Mouse (Mus musculus): ENCODE data around the gene Dag1. TPM values are rescaled to one million over a fixed set of nuclear protein-coding genes. Genes with fewer than 3 reads are reported as not detected.

Dag1 gene
- total and polyA plus RNA-seq, 3 experiments = 124 to 347 (median 305) TPM

DNA sequence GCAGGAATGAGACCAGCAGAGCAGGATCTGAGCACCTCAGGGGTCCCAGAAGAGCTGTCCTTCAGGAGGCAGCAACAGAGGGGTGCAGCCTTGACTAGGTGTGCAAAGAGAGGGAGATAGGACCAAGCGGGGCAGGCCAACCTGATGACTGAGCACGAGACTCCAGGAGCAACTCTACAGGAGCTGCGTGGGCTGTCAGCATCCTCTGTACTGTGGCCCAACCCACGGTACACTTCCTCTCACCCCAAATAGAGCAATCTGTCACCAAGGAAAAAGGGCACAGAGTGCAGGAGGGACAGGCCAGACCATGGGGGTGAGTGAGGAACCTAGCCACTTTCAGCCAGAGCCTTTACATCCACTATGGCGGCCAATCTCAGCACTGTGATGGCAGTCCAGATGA is 107.0 kb downstream of the Dag1 start:
- no peaks in the 10 kb centered on the region for H3K36me3 ChIP-seq (ENCODE audit: control insufficient read depth, insufficient read depth, low read length)
- no peaks in the 10 kb centered on the region for H3K79me2 ChIP-seq (replicated peaks; ENCODE audit: control insufficient read depth, insufficient read depth, low read length)
- no peak overlapping the region for H3K9ac ChIP-seq (ENCODE audit: low read depth, low read length)
- no peaks in the 10 kb centered on the region for H3K27me3 ChIP-seq (ENCODE audit: control insufficient read depth, insufficient read depth, low read length)
- 72% methylated on average over 5 of the region's 5 CpGs for WGBS
- intact Hi-C loops (cut with DNase I) = no loop called here
- no peak for TF ChIP-seq EP300 (IDR thresholded peaks at IDR 0.05; ENCODE audit: insufficient read depth, low read depth, low read length)
- TF ChIP-seq CTCF (IDR thresholded peaks at IDR 0.05) = no peak
- TF ChIP-seq POLR2A (IDR thresholded peaks at IDR 0.05; ENCODE audit: insufficient read depth, low read depth, low read length) = no peak
- no peaks in the 10 kb centered on the region for H3K4me1 ChIP-seq (ENCODE audit: control insufficient read depth, insufficient read depth, low read length)
- no peak for DNase-seq
- H3K27ac ChIP-seq = no peak overlapping the region
- no peak overlapping the region for H3K4me3 ChIP-seq

DNA sequence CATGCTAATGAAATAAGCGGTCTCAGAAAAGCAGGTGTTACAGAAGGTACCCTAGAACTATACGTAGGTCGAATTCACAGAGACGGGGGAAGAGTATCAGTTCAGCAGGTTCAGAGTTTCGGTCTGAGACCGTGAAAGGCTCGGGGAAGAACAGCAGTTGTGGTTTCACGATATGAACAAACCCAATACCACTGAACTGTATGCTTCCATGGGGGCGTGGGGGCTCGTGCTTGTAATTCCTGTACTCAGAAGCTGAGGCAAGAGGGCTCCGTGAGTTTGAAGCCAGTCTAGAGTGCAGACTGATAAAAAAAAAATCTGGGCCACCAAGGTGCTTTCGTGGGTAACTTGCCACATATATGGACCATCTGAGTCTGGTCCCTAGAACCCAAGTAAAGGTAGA is 108.9 kb downstream of the Dag1 start:
- H3K4me1 ChIP-seq (ENCODE audit: control insufficient read depth, insufficient read depth, low read length) = no peaks in the 10 kb centered on the region
- H3K9ac ChIP-seq (ENCODE audit: low read depth, low read length) = no peak overlapping the region
- WGBS = 88% methylated on average over 12 of the region's 12 CpGs
- H3K27me3 ChIP-seq (ENCODE audit: control insufficient read depth, insufficient read depth, low read length) = no peaks in the 10 kb centered on the region
- no peak for DNase-seq
- intact Hi-C loops (cut with DNase I) = no loop called here
- H3K27ac ChIP-seq = no peak overlapping the region
- no peak overlapping the region for H3K4me3 ChIP-seq
- H3K79me2 ChIP-seq (replicated peaks; ENCODE audit: control insufficient read depth, insufficient read depth, low read length) = no peaks in the 10 kb centered on the region
- no peaks in the 10 kb centered on the region for H3K36me3 ChIP-seq (ENCODE audit: control insufficient read depth, insufficient read depth, low read length)
- TF ChIP-seq CTCF (IDR thresholded peaks at IDR 0.05) (no peak), POLR2A (IDR thresholded peaks at IDR 0.05; ENCODE audit: insufficient read depth, low read depth, low read length) (no peak), EP300 (IDR thresholded peaks at IDR 0.05; ENCODE audit: insufficient read depth, low read depth, low read length) (no peak)

Other genes with a start within 250 kb of the Dag1 start
- 10 to 100 TPM; 10.1 to 10.2 TPM for gene Gmppb, start 214.7 kb downstream of the Dag1 start, total RNA-seq (2021)
- gene Gmppb, start 214.7 kb downstream of the Dag1 start, polyA plus RNA-seq (2012; rRNA removed) = 9.6 and 11.2 TPM in 2 replicates
- gene Amigo3, start 210.8 kb downstream of the Dag1 start, total RNA-seq (2021) = 1 to 10 TPM; 1.5 to 2.0 TPM
- gene Amigo3, start 210.8 kb downstream of the Dag1 start, polyA plus RNA-seq (2012; rRNA removed) = 3.1 and 5.1 TPM in 2 replicates
- gene Mst1, start 183.5 kb downstream of the Dag1 start, total RNA-seq (2021) = not detected
- gene Mst1, start 183.5 kb downstream of the Dag1 start, polyA plus RNA-seq (2012; rRNA removed) = 0.59 TPM in 1 of 2 replicates, not detected in the other
- 10 to 100 TPM; 79.3 to 86.7 TPM for gene Rnf123, start 180.6 kb downstream of the Dag1 start, total RNA-seq (2021)
- 114 and 126 TPM in 2 replicates for gene Rnf123, start 180.6 kb downstream of the Dag1 start, polyA plus RNA-seq (2012; rRNA removed)
- gene Apeh, start 169.4 kb downstream of the Dag1 start, total RNA-seq (2021) = 10 to 100 TPM; 37.6 to 39.3 TPM
- gene Apeh, start 169.4 kb downstream of the Dag1 start, polyA plus RNA-seq (2012; rRNA removed) = 58.0 and 92.7 TPM in 2 replicates
- under 1 TPM; 0.03 to 0.05 TPM for gene Bsn, start 73.6 kb downstream of the Dag1 start, total RNA-seq (2021)
- gene Bsn, start 73.6 kb downstream of the Dag1 start, polyA plus RNA-seq (2012; rRNA removed) = 0.06 and 0.10 TPM in 2 replicates
- 10 to 100 TPM; 21.0 to 21.5 TPM for gene Nicn1, start 26.5 kb upstream of the Dag1 start, total RNA-seq (2021)
- gene Nicn1, start 26.5 kb upstream of the Dag1 start, polyA plus RNA-seq (2012; rRNA removed) = 24.1 and 37.1 TPM in 2 replicates
- 1 to 10 TPM; 4.0 to 4.6 TPM for gene Amt, start 32.9 kb upstream of the Dag1 start, total RNA-seq (2021)
- 4.8 and 9.2 TPM in 2 replicates for gene Amt, start 32.9 kb upstream of the Dag1 start, polyA plus RNA-seq (2012; rRNA removed)
- 100 to 1,000 TPM; 216 to 234 TPM for gene Rhoa, start 42.2 kb upstream of the Dag1 start, total RNA-seq (2021)
- 110 and 266 TPM in 2 replicates for gene Rhoa, start 42.2 kb upstream of the Dag1 start, polyA plus RNA-seq (2012; rRNA removed)
- gene Tcta, start 42.2 kb upstream of the Dag1 start, total RNA-seq (2021) = 10 to 100 TPM; 50.5 to 52.8 TPM
- 64.8 and 82.4 TPM in 2 replicates for gene Tcta, start 42.2 kb upstream of the Dag1 start, polyA plus RNA-seq (2012; rRNA removed)
- 100 to 1,000 TPM in 1 of 2 experiments, 10 to 100 TPM in 1; 92.2 to 130 TPM for gene Gpx1, start 74.9 kb upstream of the Dag1 start, total RNA-seq (2021)
- gene Gpx1, start 74.9 kb upstream of the Dag1 start, polyA plus RNA-seq (2012; rRNA removed) = 212 and 327 TPM in 2 replicates
- 10 to 100 TPM; 66.1 to 74.8 TPM for gene Usp4, start 83.9 kb upstream of the Dag1 start, total RNA-seq (2021)
- gene Usp4, start 83.9 kb upstream of the Dag1 start, polyA plus RNA-seq (2012; rRNA removed) = 52.7 and 68.6 TPM in 2 replicates
- under 1 TPM; 0.57 to 0.68 TPM for gene 1700102P08Rik, start 128.8 kb upstream of the Dag1 start, total RNA-seq (2021)
- gene 1700102P08Rik, start 128.8 kb upstream of the Dag1 start, polyA plus RNA-seq (2012; rRNA removed) = 0.25 and 0.44 TPM in 2 replicates
- not detected for gene Ccdc36, start 164.5 kb upstream of the Dag1 start, total RNA-seq (2021)
- gene Ccdc36, start 164.5 kb upstream of the Dag1 start, polyA plus RNA-seq (2012; rRNA removed) = not detected in 2 replicates
- gene BC048562, start 172.5 kb upstream of the Dag1 start, total RNA-seq (2021) = not detected
- not detected in 2 replicates for gene BC048562, start 172.5 kb upstream of the Dag1 start, polyA plus RNA-seq (2012; rRNA removed)
- gene Ccdc71, start 196.6 kb upstream of the Dag1 start, total RNA-seq (2021) = 10 to 100 TPM; 22.5 to 26.6 TPM
- 14.7 and 16.7 TPM in 2 replicates for gene Ccdc71, start 196.6 kb upstream of the Dag1 start, polyA plus RNA-seq (2012; rRNA removed)
- gene Klhdc8b, start 197.6 kb upstream of the Dag1 start, total RNA-seq (2021) = 1 to 10 TPM; 4.9 to 5.8 TPM
- 21.5 and 26.6 TPM in 2 replicates for gene Klhdc8b, start 197.6 kb upstream of the Dag1 start, polyA plus RNA-seq (2012; rRNA removed)
- gene Lamb2, start 215.8 kb upstream of the Dag1 start, total RNA-seq (2021) = 100 to 1,000 TPM; 326 to 360 TPM
- 272 and 392 TPM in 2 replicates for gene Lamb2, start 215.8 kb upstream of the Dag1 start, polyA plus RNA-seq (2012; rRNA removed)
- gene Usp19, start 226.6 kb upstream of the Dag1 start, total RNA-seq (2021) = 10 to 100 TPM; 83.2 to 91.9 TPM
- gene Usp19, start 226.6 kb upstream of the Dag1 start, polyA plus RNA-seq (2012; rRNA removed) = 110 and 147 TPM in 2 replicates
- 10 to 100 TPM; 68.4 to 76.3 TPM for gene Qars, start 243.7 kb upstream of the Dag1 start, total RNA-seq (2021)
- 108 and 173 TPM in 2 replicates for gene Qars, start 243.7 kb upstream of the Dag1 start, polyA plus RNA-seq (2012; rRNA removed)